Mouse (Mus musculus) midbrain, embryonic 13.5 days (tissue): Measurements from ENCODE around the gene Dxo. TPM values are rescaled to one million over a fixed set of nuclear protein-coding genes. Genes with fewer than 3 reads are reported as not detected.
"Not testable (repeated sequence)": the region's sequence is repeated elsewhere in the genome, so short reads cannot be mapped to it uniquely, and the experiment has no call there.

Source experiments
- ATAC-seq: fragments of 200-750 bp; cut with Nextera tagmentation; 2 replicates; pipeline ENCODE4 v1.8.0; 2017; ENCODE audit warnings: mild to moderate bottlenecking, moderate TSS enrichment, moderate library complexity
- H3K27ac ChIP-seq: fragments of 300-500 bp; sonication (generic); 2 replicates; pipeline ENCODE4 v1.5.1; 2015; ENCODE audit warnings: inconsistent platforms, mild to moderate bottlenecking, moderate library complexity
- H3K27me3 ChIP-seq: fragments of 300-500 bp; sonication (generic); 2 replicates; pipeline ENCODE4 v1.6.1; 2015; ENCODE audit warnings: mild to moderate bottlenecking, inconsistent platforms
- H3K36me3 ChIP-seq: fragments of 300-500 bp; sonication (generic); 2 replicates; pipeline ENCODE4 v1.6.1; 2015; ENCODE audit warnings: mild to moderate bottlenecking, inconsistent platforms
- H3K4me1 ChIP-seq: fragments of 300-500 bp; sonication (generic); replicated peaks from 2 replicates; pipeline ENCODE4 v1.6.1; 2015; ENCODE audit warnings: inconsistent platforms
- H3K4me2 ChIP-seq: fragments of 300-500 bp; sonication (generic); replicated peaks from 2 replicates; pipeline ENCODE4 v1.6.1; 2015; ENCODE audit warnings: moderate library complexity, mild to moderate bottlenecking, inconsistent platforms
- H3K4me3 ChIP-seq: fragments of 300-500 bp; sonication (generic); replicated peaks from 2 replicates; pipeline ENCODE4 v1.5.1; 2015; ENCODE audit warnings: mild to moderate bottlenecking, inconsistent platforms
- H3K9ac ChIP-seq: fragments of 300-500 bp; sonication (generic); replicated peaks from 2 replicates; pipeline ENCODE4 v1.6.1; 2015; ENCODE audit warnings: mild to moderate bottlenecking, inconsistent platforms
- H3K9me3 ChIP-seq: fragments of 300-500 bp; sonication (generic); 2 replicates; pipeline ENCODE4 v1.6.1; 2016; ENCODE audit warnings: mild to moderate bottlenecking, inconsistent platforms
- WGBS: fragments of 180-500 bp; shearing (Covaris S2); methylation state at CpG from one replicate; pipeline ENCODE4 v1.1.7; 2015; 5-methylcytosine and 5-hydroxymethylcytosine counted together
- polyA plus RNA-seq: library from polyadenylated mRNA; unstranded; fragments of >200 nt; fragmentation: Nextera tagmentation; extraction: Ambion mirVana; gene quantifications from 2 replicates; pipeline ENCODE4 v1.2.1, GENCODE M21; 2015

Gene Dxo
- polyA plus RNA-seq: 74.7 and 76.1 TPM in 2 replicates

DNA sequence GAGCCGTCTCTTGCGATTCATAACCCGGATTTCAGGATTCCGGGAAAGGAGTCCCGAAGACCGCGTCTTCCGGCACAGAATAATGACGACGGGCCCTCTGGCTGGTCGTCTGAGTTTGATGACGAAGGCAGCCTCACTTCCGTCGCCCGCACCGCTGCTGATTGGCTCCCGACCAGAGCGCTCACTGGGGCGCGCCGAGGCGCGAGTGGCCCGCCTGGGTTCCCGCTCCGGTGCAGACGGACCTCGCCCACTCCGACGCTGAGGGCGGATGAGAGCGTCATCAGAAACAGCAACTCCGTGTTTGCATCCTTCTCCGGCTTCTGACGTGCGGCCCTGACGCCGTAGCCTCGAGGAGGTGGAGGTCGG is at the start of gene Dxo, which contains the start of gene Stk19:
Gene Dxo, plus strand, starts transcription at position 164 of the 366 bp plus-strand sequence.
Gene Stk19, minus strand, starts transcription at position 90 of the 366 bp plus-strand sequence.
- peak within 1 kb of the TSS; percentile 81 for H3K9ac ChIP-seq
- H3K27me3 ChIP-seq: no peaks in the 10 kb centered on the region
- H3K4me1 ChIP-seq: peaks cover 32% of the 10 kb centered on the region
- WGBS: under 1% methylated on average over 40 of the region's 40 CpGs
- peak; percentile 95 for ATAC-seq
- peaks cover 56% of the 10 kb centered on the region for H3K36me3 ChIP-seq
- H3K9me3 ChIP-seq: no peaks in the 10 kb centered on the region
- peak within 1 kb of the TSS; percentile 84 for H3K27ac ChIP-seq
- H3K4me2 ChIP-seq: peak within 1 kb of the TSS; percentile 99
- H3K4me3 ChIP-seq: peak within 1 kb of the TSS; percentile 70

DNA sequence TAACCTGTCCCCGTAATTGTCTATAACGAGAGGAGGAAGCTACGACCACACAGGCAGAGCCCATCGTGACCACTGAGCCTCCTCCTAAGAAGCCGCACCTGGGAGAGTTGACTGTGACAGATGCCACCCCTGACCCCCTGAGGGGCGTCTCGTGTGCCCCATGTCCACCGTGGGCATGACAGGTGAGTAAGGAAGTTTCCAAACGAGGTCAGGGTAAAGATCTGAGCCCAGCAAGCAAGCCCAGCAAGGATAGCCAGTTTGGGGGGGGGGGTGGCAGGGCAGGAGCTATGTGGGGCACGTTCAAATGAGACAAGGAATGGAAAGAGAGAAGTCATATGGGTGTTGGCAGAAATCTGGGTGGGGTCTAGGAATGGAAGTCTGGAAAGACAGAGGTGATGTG is 41.8 kb upstream of the Dxo start:
- H3K27ac ChIP-seq: no peak overlapping the region
- 88% methylated on average over 10 of the region's 10 CpGs for WGBS
- no peaks in the 10 kb centered on the region for H3K4me1 ChIP-seq
- H3K9ac ChIP-seq: no peak overlapping the region
- no peaks in the 10 kb centered on the region for H3K27me3 ChIP-seq
- H3K4me2 ChIP-seq: no peak overlapping the region
- H3K9me3 ChIP-seq: peaks cover 9% of the 10 kb centered on the region
- ATAC-seq: no peak
- no peak overlapping the region for H3K4me3 ChIP-seq
- no peaks in the 10 kb centered on the region for H3K36me3 ChIP-seq

- Histone ChIP-seq H3K27ac (no peak overlapping the region), H3K4me3 (no peak overlapping the region), H3K9ac (no peak overlapping the region), H3K36me3 (no peaks in the 10 kb centered on the region), H3K4me2 (no peak overlapping the region), H3K4me1 (no peaks in the 10 kb centered on the region), H3K9me3 (peaks cover 9% of the 10 kb centered on the region), H3K27me3 (no peaks in the 10 kb centered on the region)
- no peak for ATAC-seq
- 61% methylated on average over 9 of the region's 9 CpGs for WGBS
Observed at GRCm38 (mm10) chr17:34795633-34796032, 41.2 kb upstream of the Dxo start.

DNA sequence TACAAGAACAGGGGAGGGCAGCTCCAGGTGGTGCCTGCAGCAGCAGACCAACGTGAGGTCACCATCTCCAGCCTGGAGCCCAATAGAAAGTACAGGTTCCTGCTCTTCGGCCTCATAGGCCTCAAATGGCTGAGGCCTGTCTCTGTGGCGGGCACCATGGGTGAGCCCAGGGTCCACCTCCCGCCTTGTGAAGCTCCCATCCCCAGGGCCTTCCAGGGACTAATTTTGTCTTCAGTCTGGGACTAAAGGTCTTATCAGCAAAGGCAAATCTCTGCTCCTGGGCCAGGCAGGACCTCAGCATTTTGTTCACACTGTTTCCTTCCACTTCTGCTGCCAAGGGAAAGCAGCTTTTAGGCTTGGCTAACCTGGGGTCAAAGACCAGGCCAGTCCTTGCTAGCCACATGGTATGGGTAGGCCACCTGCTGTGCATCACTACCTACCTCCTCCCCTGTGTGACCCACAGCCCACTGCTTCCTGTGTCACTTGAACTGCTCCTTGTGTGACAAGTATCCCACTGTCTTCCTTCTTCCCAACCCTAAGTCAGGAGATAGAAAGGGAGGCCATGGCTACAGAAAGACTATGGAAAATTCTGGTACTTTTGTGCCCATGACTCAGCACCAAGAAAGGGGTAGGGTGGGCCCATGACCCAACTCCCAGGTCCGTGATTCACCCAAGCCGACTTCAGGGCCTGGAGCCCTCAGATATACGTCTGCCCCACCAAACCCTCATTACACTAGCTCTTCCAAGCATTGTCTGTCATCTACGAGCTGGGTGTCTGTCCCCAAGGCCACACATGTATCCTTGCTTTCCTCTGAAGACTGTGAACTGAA is 40.3 kb upstream of the Dxo start:
- Histone ChIP-seq H3K27me3 (no peaks in the 10 kb centered on the region), H3K4me2 (no peak overlapping the region), H3K36me3 (no peaks in the 10 kb centered on the region), H3K4me3 (no peak overlapping the region), H3K27ac (no peak overlapping the region), H3K9ac (no peak overlapping the region), H3K9me3 (peaks cover 9% of the 10 kb centered on the region), H3K4me1 (no peaks in the 10 kb centered on the region)
- WGBS: 82% methylated on average over 8 of the region's 8 CpGs
- no peak for ATAC-seq

DNA sequence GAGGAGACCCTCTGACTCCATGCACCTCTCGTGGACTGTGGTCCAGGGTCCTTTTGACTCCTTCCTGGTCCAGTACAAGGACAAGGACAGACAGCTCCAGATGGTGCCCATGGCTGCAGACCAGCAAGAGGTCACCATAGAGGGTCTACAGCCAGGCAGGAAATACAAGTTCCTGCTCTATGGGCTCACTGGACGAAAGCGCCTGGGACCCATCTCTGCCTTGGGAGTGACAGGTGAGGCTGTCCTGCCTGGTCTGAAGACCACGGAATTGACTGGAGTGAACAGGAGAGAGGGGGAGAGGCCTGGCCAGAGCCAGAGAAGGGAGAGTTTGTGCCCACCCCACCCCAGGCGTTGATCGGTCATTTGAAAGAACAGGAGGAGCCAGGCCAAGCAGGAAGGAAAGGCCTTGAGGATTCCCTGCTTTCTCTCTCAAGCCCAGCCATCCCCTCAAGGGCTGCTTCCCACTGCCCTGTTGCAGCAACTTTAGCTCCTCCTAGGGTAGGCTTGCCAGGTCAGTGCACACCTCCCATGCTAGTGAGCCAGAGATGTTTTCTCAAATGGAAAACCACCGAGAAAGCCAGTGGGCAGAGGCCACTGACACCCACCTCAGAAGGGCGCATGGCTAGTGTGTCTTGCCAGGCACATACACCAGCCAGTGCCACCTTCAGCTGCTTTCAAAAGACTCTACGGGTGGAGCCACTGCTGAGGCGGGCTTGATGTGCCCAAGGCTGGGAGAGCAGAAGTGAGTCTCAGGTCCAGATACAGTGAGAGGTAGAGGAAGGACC is 39.4 kb upstream of the Dxo start:
- not testable (repeated sequence) for H3K4me2 ChIP-seq, H3K27me3 ChIP-seq, H3K9me3 ChIP-seq, H3K9ac ChIP-seq, H3K36me3 ChIP-seq, H3K4me3 ChIP-seq, ATAC-seq, H3K27ac ChIP-seq, H3K4me1 ChIP-seq
- 89% methylated on average over 10 of the region's 10 CpGs for WGBS

GRCm38 (mm10) chr17:34798071-34798470 is 38.7 kb upstream of the Dxo start:
- H3K27ac ChIP-seq, H3K9ac ChIP-seq, H3K27me3 ChIP-seq, H3K9me3 ChIP-seq, H3K4me3 ChIP-seq, H3K4me1 ChIP-seq, ATAC-seq, H3K36me3 ChIP-seq, H3K4me2 ChIP-seq: not testable (repeated sequence)
- WGBS: 84% methylated on average over 7 of the region's 7 CpGs

DNA sequence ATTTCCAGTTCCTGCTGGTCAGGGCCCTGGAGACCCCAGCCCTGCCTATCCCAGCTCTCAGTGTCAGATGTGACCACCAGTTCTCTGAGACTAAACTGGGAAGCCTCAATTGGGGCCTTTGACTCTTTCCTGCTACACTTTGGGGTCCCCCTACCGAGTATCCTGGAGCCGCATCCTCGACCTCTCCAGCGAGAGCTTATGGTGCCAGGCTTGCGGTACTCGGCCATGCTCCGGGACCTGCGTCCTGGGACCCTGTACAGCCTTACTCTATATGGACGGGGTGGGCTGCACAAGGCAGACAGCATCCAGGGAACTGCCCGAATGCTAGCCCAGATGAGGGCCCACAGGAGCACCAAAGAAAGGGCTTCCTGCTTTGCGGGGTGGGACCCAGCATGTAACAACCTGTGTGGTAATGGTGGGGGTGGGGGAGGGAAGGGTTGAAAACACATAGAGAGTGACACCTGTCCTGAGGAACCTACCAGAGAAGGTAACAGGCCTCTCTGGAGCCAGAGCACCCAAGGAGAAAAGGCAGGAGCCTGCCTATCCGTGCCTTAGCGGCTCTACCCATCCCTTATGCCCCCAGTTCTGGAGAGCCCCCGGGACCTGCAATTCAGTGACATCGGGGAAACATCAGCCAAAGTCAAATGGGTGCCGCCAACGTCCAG is 37.8 kb upstream of the Dxo start:
- Histone ChIP-seq H3K4me2 (no peak overlapping the region), H3K27ac (no peak overlapping the region), H3K36me3 (no peaks in the 10 kb centered on the region), H3K27me3 (no peaks in the 10 kb centered on the region), H3K4me3 (no peak overlapping the region), H3K4me1 (no peaks in the 10 kb centered on the region), H3K9ac (no peak overlapping the region), H3K9me3 (no peaks in the 10 kb centered on the region)
- WGBS: 94% methylated on average over 13 of the region's 17 CpGs
- no peak for ATAC-seq

- 84% methylated on average over 4 of the region's 4 CpGs for WGBS
- no peak overlapping the region for H3K27ac ChIP-seq
- no peak overlapping the region for H3K4me3 ChIP-seq
- H3K4me1 ChIP-seq: no peaks in the 10 kb centered on the region
- no peaks in the 10 kb centered on the region for H3K9me3 ChIP-seq
- no peaks in the 10 kb centered on the region for H3K27me3 ChIP-seq
- no peak for ATAC-seq
- no peak overlapping the region for H3K9ac ChIP-seq
- H3K4me2 ChIP-seq: no peak overlapping the region
- H3K36me3 ChIP-seq: no peaks in the 10 kb centered on the region
Observed at GRCm38 (mm10) chr17:34799531-34799925, 37.3 kb upstream of the Dxo start.

DNA sequence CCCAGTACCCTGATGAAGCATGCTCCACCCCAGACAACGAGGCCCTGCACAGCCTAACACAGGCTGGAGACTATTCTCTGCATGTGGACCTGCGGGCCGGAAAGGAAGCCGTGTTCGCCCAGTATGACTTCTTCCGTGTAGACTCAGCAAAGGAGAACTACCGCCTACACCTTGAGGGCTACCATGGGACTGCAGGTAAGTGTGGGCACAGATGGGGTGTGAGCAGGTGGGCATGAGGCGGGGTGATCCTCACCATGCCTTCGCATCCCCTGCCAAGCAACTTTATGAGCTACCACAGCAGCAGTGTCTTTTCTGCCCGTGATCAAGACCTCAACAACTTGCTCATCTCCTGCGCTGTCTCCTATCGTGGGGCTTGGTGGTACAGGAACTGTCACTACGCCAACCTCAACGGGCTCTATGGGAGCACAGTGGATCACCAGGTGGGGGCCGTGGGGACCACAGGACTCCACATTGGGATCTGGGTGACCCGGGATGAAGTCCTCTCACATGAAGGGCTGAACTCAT is 36.0 kb upstream of the Dxo start:
- H3K27ac ChIP-seq, H3K4me1 ChIP-seq, H3K9ac ChIP-seq, H3K36me3 ChIP-seq, H3K4me2 ChIP-seq, H3K27me3 ChIP-seq, H3K9me3 ChIP-seq, H3K4me3 ChIP-seq, ATAC-seq: not testable (repeated sequence)
- WGBS: 93% methylated on average over 16 of the region's 16 CpGs

DNA sequence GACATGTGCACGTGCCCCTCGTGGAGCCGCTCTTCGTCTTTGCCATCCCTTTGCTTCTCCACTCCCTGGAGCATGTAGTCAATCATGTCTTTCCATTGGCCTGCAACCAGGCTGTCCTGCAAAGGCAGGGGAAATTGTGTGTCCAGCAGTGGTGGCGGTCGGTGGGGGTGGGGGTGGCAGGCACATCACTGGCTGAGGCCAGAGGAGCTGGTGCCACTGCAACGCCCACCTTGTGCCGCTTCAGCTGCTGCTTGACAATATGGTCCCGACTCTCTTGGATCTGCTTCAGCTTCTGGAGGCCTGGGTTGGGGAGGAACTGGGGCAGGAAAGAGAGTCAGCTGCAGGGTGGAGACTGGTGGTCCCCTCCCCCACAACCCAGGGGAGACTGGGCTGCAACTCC is 34.1 kb upstream of the Dxo start:
- not testable (repeated sequence) for H3K27ac ChIP-seq, ATAC-seq, H3K9ac ChIP-seq, H3K36me3 ChIP-seq, H3K4me3 ChIP-seq, H3K27me3 ChIP-seq, H3K4me1 ChIP-seq, H3K4me2 ChIP-seq, H3K9me3 ChIP-seq
- 92% methylated on average over 9 of the region's 9 CpGs for WGBS

- H3K9me3 ChIP-seq, ATAC-seq, H3K36me3 ChIP-seq, H3K4me2 ChIP-seq, H3K27me3 ChIP-seq, H3K27ac ChIP-seq, H3K4me3 ChIP-seq, H3K4me1 ChIP-seq, H3K9ac ChIP-seq: not testable (repeated sequence)
- 91% methylated on average over 6 of the region's 6 CpGs for WGBS
Observed at GRCm38 (mm10) chr17:34803367-34803766, 33.5 kb upstream of the Dxo start.

- 86% methylated on average over 5 of the region's 6 CpGs for WGBS
- ATAC-seq, H3K4me2 ChIP-seq, H3K4me1 ChIP-seq, H3K9me3 ChIP-seq, H3K27ac ChIP-seq, H3K27me3 ChIP-seq, H3K4me3 ChIP-seq, H3K36me3 ChIP-seq, H3K9ac ChIP-seq: not testable (repeated sequence)
Observed at GRCm38 (mm10) chr17:34804301-34804700, 32.5 kb upstream of the Dxo start, which contains the start of gene Cyp21a1. Cyp21a1 (minus strand) TSS chr17:34804561.
